Mouse (Mus musculus): ENCODE data around the gene Slc5a4b.

Slc5a4b gene

DNA sequence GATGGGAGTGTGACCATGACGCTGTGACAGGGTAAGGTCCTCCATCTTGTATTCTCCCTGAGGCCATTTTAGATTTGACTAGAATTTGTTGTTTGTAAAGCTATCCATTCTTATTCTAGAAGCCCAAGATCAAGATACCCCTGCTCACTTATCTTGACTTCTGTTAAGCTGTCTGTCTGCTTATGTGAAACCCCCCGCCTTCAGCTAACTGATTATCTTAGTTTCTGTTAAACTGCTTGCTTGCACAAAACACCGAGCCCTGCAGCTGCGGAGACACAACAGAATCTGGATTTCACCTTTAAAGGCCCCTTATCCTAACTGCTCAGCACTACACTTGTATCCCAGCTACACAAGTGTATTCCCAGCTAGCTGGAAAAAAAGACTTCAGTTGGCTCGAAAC is 73.8 kb downstream of the Slc5a4b start:
- no peak for DNase-seq (ENCODE audit: extremely low spot score)

GRCm38 (mm10) chr10:76035277-76035676 is 75.5 kb downstream of the Slc5a4b start:
- DNase-seq (ENCODE audit: extremely low spot score): no peak

- DNase-seq (ENCODE audit: extremely low spot score): no peak
Measured at GRCm38 (mm10) chr10:76034001-76034600, 76.7 kb downstream of the Slc5a4b start.

DNA sequence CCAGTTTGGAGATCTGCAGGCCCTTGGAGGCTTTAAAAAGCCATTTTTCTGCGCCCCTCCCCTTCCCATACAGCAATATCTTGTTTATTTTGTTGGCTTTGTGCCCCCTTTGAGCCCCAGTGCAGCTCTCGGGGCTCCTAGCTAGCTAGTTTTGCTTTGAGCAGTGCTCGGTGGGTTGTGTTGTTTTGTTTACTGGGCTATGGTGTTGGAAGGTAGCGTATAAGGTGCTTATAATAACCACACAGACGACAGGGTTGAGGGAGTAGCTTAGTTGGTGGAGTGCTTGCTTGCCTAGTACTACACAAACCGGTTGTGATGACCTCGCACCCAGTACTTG is 77.7 kb downstream of the Slc5a4b start:
- DNase-seq (ENCODE audit: extremely low spot score): no peak

GRCm38 (mm10) chr10:76032402-76033118 is 78.2 kb downstream of the Slc5a4b start, which contains the start of gene Zfp280b:
TSS of gene Zfp280b (plus strand) at chr10:76032650.
- DNase-seq (ENCODE audit: extremely low spot score): peak; percentile 96

- DNase-seq (ENCODE audit: extremely low spot score): no peak
Measured at GRCm38 (mm10) chr10:76031511-76032401, 79.0 kb downstream of the Slc5a4b start.

GRCm38 (mm10) chr10:76030496-76030895 is 80.3 kb downstream of the Slc5a4b start:
- no peak for DNase-seq (ENCODE audit: extremely low spot score)

- DNase-seq (ENCODE audit: extremely low spot score): no peak
Measured at GRCm38 (mm10) chr10:76029276-76029675, 81.5 kb downstream of the Slc5a4b start.

GRCm38 (mm10) chr10:76028396-76028795 is 82.4 kb downstream of the Slc5a4b start:
- no peak for DNase-seq (ENCODE audit: extremely low spot score)

DNA sequence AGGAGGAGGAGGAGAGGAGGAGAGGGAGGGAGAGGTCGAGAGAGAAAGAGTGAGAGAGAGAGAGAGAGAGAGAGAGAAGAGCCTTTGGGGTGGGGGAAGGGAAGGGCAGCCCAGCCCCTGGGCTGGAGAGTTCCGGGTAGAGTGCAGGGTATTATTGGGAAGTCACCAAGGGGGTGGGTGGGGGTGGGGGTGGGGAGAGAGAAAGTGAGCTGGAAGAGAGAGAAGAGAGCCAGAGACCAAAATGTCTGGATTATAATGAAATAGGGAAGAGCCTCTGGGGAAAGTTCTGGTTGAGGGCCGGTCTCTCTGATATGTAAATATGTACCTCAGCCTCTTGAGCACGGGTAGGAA is 82.8 kb downstream of the Slc5a4b start:
- DNase-seq (ENCODE audit: extremely low spot score): no peak

- no peak for DNase-seq (ENCODE audit: extremely low spot score)
Measured at GRCm38 (mm10) chr10:76027127-76028015, 83.4 kb downstream of the Slc5a4b start.

- DNase-seq (ENCODE audit: extremely low spot score): no peak
Measured at GRCm38 (mm10) chr10:76025470-76026190, 85.1 kb downstream of the Slc5a4b start.

DNA sequence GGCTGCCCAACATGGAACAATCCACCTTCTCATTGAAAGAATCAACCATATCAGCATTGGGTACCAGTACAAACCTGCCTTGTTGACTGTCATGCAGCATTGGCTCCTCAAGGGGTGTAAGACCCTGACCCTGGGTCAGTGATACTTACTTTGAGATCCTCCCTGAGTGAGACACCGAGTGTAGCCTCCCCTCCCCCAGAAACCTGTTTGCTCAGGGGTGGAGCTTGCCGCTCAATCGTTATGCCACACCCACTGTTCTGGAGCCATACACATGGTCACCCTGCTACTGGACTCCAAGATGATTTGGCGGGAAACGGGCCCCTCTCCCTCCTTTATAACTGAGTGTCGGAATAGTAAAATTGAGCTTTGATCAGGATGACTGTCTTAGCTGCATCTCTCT is 86.8 kb downstream of the Slc5a4b start:
- no peak for DNase-seq (ENCODE audit: extremely low spot score)

GRCm38 (mm10) chr10:76021728-76022127 is 89.0 kb downstream of the Slc5a4b start:
- DNase-seq (ENCODE audit: extremely low spot score): no peak

DNA sequence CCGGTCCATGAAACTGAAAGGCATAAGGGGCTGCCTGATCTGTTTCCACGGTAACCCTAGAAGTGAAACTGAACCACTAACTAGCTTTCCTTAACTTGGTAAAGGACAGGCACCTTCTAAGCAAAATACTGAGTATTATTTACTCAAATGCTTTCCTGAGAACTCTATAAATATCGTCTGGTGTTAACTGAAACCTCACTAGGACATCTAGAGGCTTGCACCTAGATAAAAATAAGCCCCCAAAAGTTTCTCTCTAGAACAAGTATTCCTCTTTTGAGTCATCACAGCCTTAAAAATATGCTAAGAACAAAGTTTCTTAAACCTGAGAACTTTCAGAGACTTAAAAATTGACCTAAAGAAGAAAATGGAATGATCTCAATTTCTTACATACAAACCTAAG is 93.9 kb downstream of the Slc5a4b start:
- no peak for DNase-seq (ENCODE audit: extremely low spot score)

DNA sequence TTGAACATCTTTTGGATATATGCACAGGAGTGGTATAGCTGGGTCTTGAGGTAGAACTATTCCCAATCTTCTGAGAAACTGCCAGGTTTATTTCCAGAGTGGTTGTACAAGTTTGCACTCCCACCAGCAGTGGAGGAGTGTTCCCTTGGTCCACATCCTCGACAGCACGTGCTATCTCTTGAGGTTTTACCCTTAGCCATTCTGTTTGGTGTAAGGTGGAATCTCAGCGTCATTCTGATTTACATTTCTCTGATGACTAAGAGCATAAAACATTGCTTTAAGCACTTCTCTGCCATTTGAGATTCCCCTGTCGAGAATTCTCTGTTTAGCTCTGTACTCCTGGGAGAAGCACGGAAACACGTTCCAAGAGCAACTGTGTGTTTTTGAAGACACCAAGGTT is 97.8 kb downstream of the Slc5a4b start:
- no peak for DNase-seq (ENCODE audit: extremely low spot score)

GRCm38 (mm10) chr10:76009812-76010211 is 100.9 kb downstream of the Slc5a4b start:
- DNase-seq (ENCODE audit: extremely low spot score): no peak
